Mouse (Mus musculus) heart, embryonic 11.5 days (tissue): Measurements from ENCODE around the gene Aff3. TPM values are rescaled to one million over a fixed set of nuclear protein-coding genes. Genes with fewer than 3 reads are reported as not detected.

ENCODE experiments used
- ATAC-seq: fragments of 200-750 bp; cut with Nextera tagmentation; replicated peaks from 2 replicates; pipeline ENCODE4 v1.8.0; 2017; ENCODE audit warnings: moderate library complexity; ENCODE audit not compliant: insufficient number of reproducible peaks, low FRiP score, low TSS enrichment
- H3K27ac ChIP-seq: fragments of 300-500 bp; sonication (generic); 2 replicates; pipeline ENCODE4 v1.5.1; 2014; ENCODE audit warnings: mild to moderate bottlenecking, low read depth, low read length
- H3K27me3 ChIP-seq: fragments of 300-500 bp; sonication (generic); 2 replicates; pipeline ENCODE4 v1.6.1; 2014; ENCODE audit warnings: mild to moderate bottlenecking, low read length, mixed read lengths; ENCODE audit not compliant: control insufficient read depth, insufficient read depth
- H3K36me3 ChIP-seq: fragments of 300-500 bp; sonication (generic); 2 replicates; pipeline ENCODE4 v1.6.1; 2014; ENCODE audit warnings: mild to moderate bottlenecking, low read length, moderate library complexity, mixed read lengths; ENCODE audit not compliant: control insufficient read depth, insufficient read depth
- H3K4me1 ChIP-seq: fragments of 300-500 bp; sonication (generic); 2 replicates; pipeline ENCODE4 v1.6.1; 2014; ENCODE audit warnings: low read length; ENCODE audit not compliant: control insufficient read depth, insufficient read depth
- H3K4me2 ChIP-seq: fragments of 300-500 bp; sonication (generic); 2 replicates; pipeline ENCODE4 v1.6.1; 2014; ENCODE audit warnings: mild to moderate bottlenecking, moderate library complexity
- H3K4me3 ChIP-seq: fragments of 300-500 bp; sonication (generic); 2 replicates; pipeline ENCODE4 v1.5.1; 2014; ENCODE audit warnings: low read depth, low read length
- H3K9ac ChIP-seq: fragments of 300-500 bp; sonication (generic); 2 replicates; pipeline ENCODE4 v1.6.1; 2014; ENCODE audit warnings: mild to moderate bottlenecking, low read depth, low read length, moderate library complexity
- H3K9me3 ChIP-seq: fragments of 300-500 bp; sonication (generic); replicated peaks from 2 replicates; pipeline ENCODE4 v1.6.1; 2016; ENCODE audit warnings: low read length; ENCODE audit not compliant: control insufficient read depth
- WGBS: fragments of 180-500 bp; shearing (Covaris S2); extraction: QIAGEN DNeasy Blood & Tissue Kit; methylation state at CpG from one replicate; pipeline ENCODE4 v1.1.7; 2014; ENCODE audit not compliant: insufficient replicate concordance; 5-methylcytosine and 5-hydroxymethylcytosine counted together
- polyA plus RNA-seq: library from polyadenylated mRNA; unstranded; fragments of >200 nt; fragmentation: Nextera tagmentation; extraction: Ambion mirVana; gene quantifications from 2 replicates; pipeline ENCODE4 v1.2.1, GENCODE M21; 2014

Aff3 gene
- polyA plus RNA-seq, 1 experiment from 2014 or later = 6.7 TPM

GRCm38 (mm10) chr1:38382683-38383082, 282.1 kb downstream of the Aff3 start:
- ATAC-seq = no peak
- H3K4me3 ChIP-seq = no peak overlapping the region
- no peaks in the 10 kb centered on the region for H3K36me3 ChIP-seq
- WGBS = 88% methylated on average over 4 of the region's 4 CpGs
- H3K27me3 ChIP-seq = no peaks in the 10 kb centered on the region
- peaks cover 5% of the 10 kb centered on the region for H3K9me3 ChIP-seq
- no peak overlapping the region for H3K9ac ChIP-seq
- H3K27ac ChIP-seq = no peak overlapping the region
- peaks cover 19% of the 10 kb centered on the region for H3K4me1 ChIP-seq
- H3K4me2 ChIP-seq = no peak overlapping the region

- ATAC-seq = no peak
- no peak overlapping the region for H3K4me3 ChIP-seq
- H3K27me3 ChIP-seq = no peaks in the 10 kb centered on the region
- no peaks in the 10 kb centered on the region for H3K4me1 ChIP-seq
- H3K27ac ChIP-seq = no peak overlapping the region
- no peak overlapping the region for H3K4me2 ChIP-seq
- H3K36me3 ChIP-seq = no peaks in the 10 kb centered on the region
- H3K9ac ChIP-seq = no peak overlapping the region
- H3K9me3 ChIP-seq = peaks cover 5% of the 10 kb centered on the region
- 72% methylated on average over 3 of the region's 3 CpGs for WGBS
Observed at GRCm38 (mm10) chr1:38377930-38378329, 286.8 kb downstream of the Aff3 start.

DNA sequence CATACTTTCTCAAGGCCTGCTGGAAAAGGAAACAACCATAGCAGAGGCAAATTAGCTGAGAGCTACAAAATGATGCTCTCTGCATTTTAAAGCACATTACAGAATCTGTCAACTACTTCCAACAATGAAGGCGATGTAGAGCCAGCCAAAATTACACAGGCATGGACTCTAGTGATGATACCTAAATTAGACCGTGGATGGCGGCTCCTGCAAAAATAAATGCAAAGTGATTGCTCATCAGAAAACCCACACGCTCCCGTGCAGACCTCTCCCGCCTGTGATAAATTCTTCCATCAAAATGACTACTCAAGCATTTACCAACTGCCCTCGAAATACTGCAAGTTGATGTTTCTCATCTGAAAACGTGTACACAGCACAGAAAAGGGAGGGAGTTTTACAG, 295.6 kb downstream of the Aff3 start:
- Histone ChIP-seq H3K27ac (no peak overlapping the region), H3K36me3 (no peaks in the 10 kb centered on the region), H3K9ac (no peak overlapping the region), H3K4me3 (no peak overlapping the region), H3K4me1 (no peaks in the 10 kb centered on the region; the same call in 1 of the 2 replicates), H3K27me3 (no peaks in the 10 kb centered on the region), H3K9me3 (no peaks in the 10 kb centered on the region), H3K4me2 (no peak overlapping the region)
- WGBS = 76% methylated on average over 8 of the region's 8 CpGs
- ATAC-seq = no peak

DNA sequence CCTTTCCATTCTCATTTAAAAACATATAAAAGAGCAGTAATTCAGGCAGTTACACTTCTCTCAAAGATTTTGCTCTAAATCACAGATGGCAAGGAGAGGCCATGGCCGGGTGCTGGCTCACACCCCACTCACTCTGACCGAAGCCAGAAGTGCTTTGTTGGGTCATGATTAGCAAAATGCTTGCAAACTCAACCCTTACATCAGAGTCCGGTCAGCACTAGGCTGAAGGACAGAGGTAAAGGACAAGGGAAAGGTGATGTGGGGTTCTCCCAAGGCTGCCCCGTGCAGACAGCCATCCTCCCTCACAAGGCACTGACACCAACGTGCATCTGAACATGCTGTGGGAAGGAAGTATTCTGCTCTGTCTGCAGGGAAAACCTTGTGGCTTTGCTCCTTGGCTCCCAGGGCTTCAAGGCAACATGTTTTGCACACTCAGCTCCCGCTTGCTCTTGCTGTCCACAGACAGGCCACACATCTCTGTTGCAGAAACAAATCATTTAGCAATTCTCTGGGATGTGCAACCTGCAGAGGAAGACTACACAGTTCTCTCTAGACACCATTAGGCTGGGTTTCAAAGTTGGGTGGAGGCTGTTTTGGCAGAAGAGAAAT, 296.6 kb downstream of the Aff3 start:
- ATAC-seq = no peak
- no peaks in the 10 kb centered on the region for H3K9me3 ChIP-seq
- no peak overlapping the region for H3K9ac ChIP-seq
- no peak overlapping the region for H3K4me2 ChIP-seq
- H3K36me3 ChIP-seq = no peaks in the 10 kb centered on the region
- H3K4me3 ChIP-seq = no peak overlapping the region
- H3K27ac ChIP-seq = no peak overlapping the region
- WGBS = 79% methylated on average over 6 of the region's 6 CpGs
- H3K4me1 ChIP-seq = no peaks in the 10 kb centered on the region; the same call in 1 of the 2 replicates
- H3K27me3 ChIP-seq = no peaks in the 10 kb centered on the region

DNA sequence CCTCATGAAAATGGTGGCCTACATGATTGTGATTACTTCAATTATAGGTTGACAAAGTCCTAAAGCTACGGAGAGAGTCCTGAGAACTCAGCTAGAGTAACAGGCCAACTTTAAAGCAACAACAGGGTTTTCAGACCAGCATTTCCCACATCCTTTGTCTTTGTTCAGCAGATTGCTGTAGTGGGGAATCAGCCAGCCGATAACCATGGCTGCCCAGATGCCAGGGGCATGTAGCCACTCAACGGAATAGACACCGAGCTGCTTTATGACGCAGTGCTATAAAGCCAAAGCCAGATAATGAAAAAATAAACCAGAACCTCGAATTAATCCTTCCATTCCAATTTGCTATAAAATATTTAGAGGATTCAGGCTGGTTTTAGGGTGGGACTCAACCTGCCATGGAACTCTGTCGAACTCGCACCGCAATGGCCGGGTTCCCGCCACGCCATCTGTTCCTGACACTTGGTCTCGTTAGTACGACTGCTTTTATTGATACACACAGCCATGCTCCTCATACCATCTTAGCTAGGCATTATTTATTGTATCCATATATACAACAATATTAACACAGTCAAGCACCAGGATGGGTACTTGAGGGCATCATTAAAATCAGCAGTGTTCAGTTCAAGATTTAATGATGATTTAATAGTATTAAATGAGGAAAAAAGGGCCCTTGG, 297.2 kb downstream of the Aff3 start:
- H3K4me2 ChIP-seq = no peak overlapping the region
- H3K9ac ChIP-seq = no peak overlapping the region
- H3K9me3 ChIP-seq = no peaks in the 10 kb centered on the region
- H3K4me1 ChIP-seq = no peaks in the 10 kb centered on the region; the same call in 1 of the 2 replicates
- 93% methylated on average over 14 of the region's 14 CpGs for WGBS
- no peak for ATAC-seq
- H3K4me3 ChIP-seq = no peak overlapping the region
- no peaks in the 10 kb centered on the region for H3K27me3 ChIP-seq
- no peaks in the 10 kb centered on the region for H3K36me3 ChIP-seq
- no peak overlapping the region for H3K27ac ChIP-seq

DNA sequence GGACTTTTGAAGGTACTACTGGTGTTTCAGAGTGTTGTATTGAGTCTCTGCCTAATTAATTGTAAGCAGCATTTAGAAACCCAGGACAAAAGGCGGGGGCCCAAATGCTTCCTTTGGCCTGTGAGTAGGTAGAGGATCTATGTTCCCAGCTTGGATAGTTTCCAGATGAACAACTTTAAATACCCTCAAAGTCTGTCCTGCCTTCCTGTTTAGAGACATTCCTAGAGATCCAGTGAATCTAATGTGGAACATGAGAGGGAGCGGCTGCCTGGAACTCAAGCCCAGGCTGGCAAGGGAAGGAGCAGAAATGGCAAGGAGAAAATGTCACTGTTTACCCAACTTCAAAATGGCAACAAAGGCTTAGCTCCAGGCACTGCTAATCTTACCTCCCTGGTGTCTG, 300.9 kb downstream of the Aff3 start:
- no peak for ATAC-seq
- no peak overlapping the region for H3K9ac ChIP-seq
- H3K27ac ChIP-seq = no peak overlapping the region
- H3K36me3 ChIP-seq = no peaks in the 10 kb centered on the region
- no peaks in the 10 kb centered on the region; the same call in 1 of the 2 replicates for H3K4me1 ChIP-seq
- no peak overlapping the region for H3K4me2 ChIP-seq
- 79% methylated on average over 2 of the region's 2 CpGs for WGBS
- no peaks in the 10 kb centered on the region for H3K9me3 ChIP-seq
- no peaks in the 10 kb centered on the region for H3K27me3 ChIP-seq
- H3K4me3 ChIP-seq = no peak overlapping the region

- 95% methylated on average over 3 of the region's 3 CpGs for WGBS
- H3K9me3 ChIP-seq = no peaks in the 10 kb centered on the region
Observed at GRCm38 (mm10) chr1:38362275-38362674, 302.5 kb downstream of the Aff3 start.

DNA sequence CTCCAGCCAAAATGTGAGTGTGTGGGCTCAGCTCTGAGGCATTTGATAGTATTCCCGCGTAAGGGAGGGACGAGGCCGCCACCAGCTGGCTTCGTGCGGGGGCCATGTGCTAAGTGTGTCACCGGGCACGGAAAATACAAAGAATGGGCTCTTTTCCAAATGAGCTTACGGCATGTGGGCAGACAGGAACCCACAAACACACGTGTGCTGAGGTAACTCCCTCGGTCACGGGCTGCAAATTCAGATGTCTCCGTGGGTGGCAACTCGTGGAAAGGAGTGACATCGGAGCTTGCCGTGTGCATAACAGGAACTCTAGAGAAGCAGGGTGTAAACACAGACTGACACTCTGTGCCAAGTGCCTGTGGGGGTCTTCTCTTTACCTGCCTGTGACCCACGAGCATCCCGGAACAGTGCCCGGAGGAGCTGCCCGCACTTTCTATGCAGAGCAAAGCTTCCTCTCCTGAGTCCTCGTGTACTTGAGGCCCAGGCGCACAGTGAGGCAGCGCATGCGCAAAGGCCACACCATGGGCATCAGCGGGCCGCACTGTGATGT, 305.9 kb downstream of the Aff3 start:
- Histone ChIP-seq H3K27me3 (no peaks in the 10 kb centered on the region), H3K36me3 (no peaks in the 10 kb centered on the region), H3K9me3 (no peaks in the 10 kb centered on the region), H3K27ac (no peak overlapping the region), H3K4me1 (peaks cover 3% of the 10 kb centered on the region; the same call in 1 of the 2 replicates), H3K4me2 (no peak overlapping the region), H3K9ac (no peak overlapping the region), H3K4me3 (no peak overlapping the region)
- WGBS = 86% methylated on average over 26 of the region's 26 CpGs
- no peak for ATAC-seq

More at GRCm38 (mm10) chr1:38362275-38362674, 302.5 kb downstream of the Aff3 start:
- Histone ChIP-seq H3K4me3 (no peak overlapping the region), H3K4me1 (peaks cover 3% of the 10 kb centered on the region; the same call in 1 of the 2 replicates), H3K27ac (no peak overlapping the region), H3K4me2 (no peak overlapping the region), H3K36me3 (no peaks in the 10 kb centered on the region), H3K27me3 (no peaks in the 10 kb centered on the region), H3K9ac (no peak overlapping the region)
- ATAC-seq = no peak
